Mouse (Mus musculus) liver, adult 2 months (tissue): ENCODE results near the gene Tdrd6.

Experiments used
- CTCF ChIP-seq: fragments of 200-500 bp; IDR thresholded peaks from 2 replicates; pipeline ENCODE4 v1.5.1; 2011; ENCODE audit warnings: low read depth, low read length, control low read depth
- POLR2A ChIP-seq: fragments of 200-500 bp; IDR thresholded peaks from 2 replicates; pipeline ENCODE4 v1.6.1; 2011; ENCODE audit warnings: low read length, control low read depth; ENCODE audit not compliant: insufficient read depth; ENCODE audit errors: extremely low read depth

DNA sequence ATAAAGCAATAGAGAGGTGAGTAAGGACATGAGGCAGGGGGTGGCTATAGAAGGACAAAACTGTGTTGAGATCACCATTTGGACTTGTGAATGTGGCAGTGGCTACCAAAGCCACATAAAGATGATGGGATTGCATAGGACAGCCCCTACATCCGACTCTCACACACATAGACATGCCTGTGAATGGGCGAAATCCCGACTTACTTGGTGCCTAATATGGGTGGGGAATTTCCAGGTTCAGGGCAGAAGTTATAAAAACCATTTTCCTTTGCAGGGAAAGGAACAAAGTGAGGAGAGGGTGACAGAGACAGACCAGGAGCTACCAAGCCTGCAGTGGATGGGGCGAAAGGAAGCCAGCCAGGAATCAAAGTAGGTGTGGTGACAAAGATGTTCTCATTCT lies 7.0 kb upstream of the Tdrd6 start:
- TF ChIP-seq CTCF (no peak), POLR2A (no peak)
